Mouse (Mus musculus) CH12.LX (cell line): Measurements from ENCODE around the gene Esr1. TPM values are rescaled to one million over a fixed set of nuclear protein-coding genes. Genes with fewer than 3 reads are reported as not detected.

Experiments
- DNase-seq: peaks from one replicate; pipeline ENCODE4 v3.0.0-alpha.2; 2013; ENCODE audit errors: extremely low read depth
- H3K27ac ChIP-seq: 2 replicates; pipeline ENCODE4 v1.5.1; 2012; ENCODE audit warnings: low read depth, mild to moderate bottlenecking, control low read depth, moderate library complexity; ENCODE audit not compliant: insufficient read depth
- H3K27me3 ChIP-seq: replicated peaks from 2 replicates; pipeline ENCODE3; 2012; ENCODE audit warnings: inconsistent platforms
- H3K36me3 ChIP-seq, 2 experiments: replicated peaks in 1 of 2; 2 replicates each; pipeline versions ENCODE3 to v1.6.1; 2012; ENCODE audit warnings: inconsistent platforms in 1 of 2, low read length in 1 of 2, mild to moderate bottlenecking in 1 of 2, mixed read lengths in 1 of 2, moderate library complexity in 1 of 2; ENCODE audit not compliant: control insufficient read depth in 1 of 2, insufficient read depth in 1 of 2
- H3K4me1 ChIP-seq, 2 experiments: 2 replicates each; pipeline ENCODE4 v1.6.1; 2012; ENCODE audit warnings: inconsistent platforms in 1 of 2, moderate library complexity in 1 of 2; ENCODE audit not compliant: insufficient read depth in 2 of 2, control insufficient read depth in 1 of 2
- H3K4me2 ChIP-seq: 2 replicates; pipeline ENCODE4 v1.6.1; 2012; ENCODE audit warnings: low read depth, mild to moderate bottlenecking, control low read depth; ENCODE audit not compliant: poor library complexity, insufficient read depth, severe bottlenecking
- H3K4me3 ChIP-seq, 3 experiments: fragments of 150-350 bp in 1 of 3; sonication (generic) in 1 of 3; replicated peaks in 1 of 3; 2 replicates each; pipeline versions ENCODE3 to v1.5.1; 2011 to 2012; ENCODE audit warnings: low read depth in 2 of 3, low read length in 2 of 3, mild to moderate bottlenecking in 2 of 3, moderate library complexity in 2 of 3, control low read depth in 1 of 3, improper control_type of control experiment in 1 of 3, inconsistent platforms in 1 of 3, mixed read lengths in 1 of 3; ENCODE audit not compliant: poor library complexity in 1 of 3
- H3K79me2 ChIP-seq: replicated peaks from 2 replicates; pipeline ENCODE4 v1.6.1; 2012; ENCODE audit warnings: mild to moderate bottlenecking, moderate library complexity; ENCODE audit not compliant: control insufficient read depth, poor library complexity, insufficient read depth, severe bottlenecking; ENCODE audit errors: extremely low read depth
- H3K9ac ChIP-seq: 2 replicates; pipeline ENCODE4 v1.6.1; 2012; ENCODE audit warnings: low read depth, mild to moderate bottlenecking, control low read depth, moderate library complexity; ENCODE audit not compliant: insufficient read depth
- H3K9me3 ChIP-seq: replicated peaks from 2 replicates; pipeline ENCODE3; 2012; ENCODE audit warnings: low read length, inconsistent platforms, mixed read lengths
- BHLHE40 ChIP-seq: IDR thresholded peaks from 2 replicates; pipeline ENCODE4 v1.6.1; 2011; ENCODE audit warnings: mild to moderate bottlenecking, low read depth, low read length, improper control_type of control experiment
- CHD1 ChIP-seq: IDR thresholded peaks from 2 replicates; pipeline ENCODE4 v1.6.1; 2012; ENCODE audit warnings: low read depth, low read length, improper control_type of control experiment, inconsistent platforms
- ELF1 ChIP-seq: IDR thresholded peaks from 2 replicates; pipeline ENCODE4 v1.6.1; 2014; ENCODE audit warnings: low read depth, mild to moderate bottlenecking, inconsistent platforms, low read length, improper control_type of control experiment
- EP300 ChIP-seq: IDR thresholded peaks from 2 replicates; pipeline ENCODE4 v1.6.1; 2011; ENCODE audit warnings: low read length, improper control_type of control experiment
- ETS1 ChIP-seq: conservative IDR thresholded peaks from 2 replicates; pipeline ENCODE4 v1.6.1; 2012; ENCODE audit warnings: low read depth, mild to moderate bottlenecking, inconsistent platforms, low read length, improper control_type of control experiment, moderate library complexity
- HCFC1 ChIP-seq: IDR thresholded peaks from 2 replicates; pipeline ENCODE4 v1.6.1; 2012; ENCODE audit warnings: low read depth, mild to moderate bottlenecking, inconsistent platforms, low read length, improper control_type of control experiment
- JUN ChIP-seq: IDR thresholded peaks from 2 replicates; pipeline ENCODE4 v1.6.1; 2011; ENCODE audit warnings: low read depth, mild to moderate bottlenecking, low read length, improper control_type of control experiment, moderate library complexity; ENCODE audit not compliant: insufficient read depth
- JUND ChIP-seq: conservative IDR thresholded peaks from 2 replicates; pipeline ENCODE4 v1.6.1; 2011; ENCODE audit warnings: low read depth, low read length, improper control_type of control experiment
- MAFK ChIP-seq: IDR thresholded peaks from 2 replicates; pipeline ENCODE4 v1.6.1; 2011; ENCODE audit warnings: low read length, improper control_type of control experiment; ENCODE audit not compliant: insufficient replicate concordance
- MAX ChIP-seq: IDR thresholded peaks from 2 replicates; pipeline ENCODE4 v1.6.1; 2011; ENCODE audit warnings: low read length, improper control_type of control experiment
- MAZ ChIP-seq: IDR thresholded peaks from 2 replicates; pipeline ENCODE4 v1.6.1; 2012; ENCODE audit warnings: low read depth, mild to moderate bottlenecking, inconsistent platforms, low read length, improper control_type of control experiment, moderate library complexity
- MXI1 ChIP-seq: IDR thresholded peaks from 2 replicates; pipeline ENCODE4 v1.6.1; 2011; ENCODE audit warnings: mild to moderate bottlenecking, low read depth, low read length, improper control_type of control experiment
- NELFE ChIP-seq: IDR thresholded peaks from 2 replicates; pipeline ENCODE4 v1.6.1; 2011; ENCODE audit warnings: low read depth, low read length, improper control_type of control experiment
- NRF1 ChIP-seq: IDR thresholded peaks from 2 replicates; pipeline ENCODE4 v1.6.1; 2014; ENCODE audit warnings: low read depth, mild to moderate bottlenecking, inconsistent platforms, low read length, improper control_type of control experiment, moderate library complexity
- POLR2AphosphoS2 ChIP-seq: IDR thresholded peaks from 2 replicates; pipeline ENCODE4 v1.6.1; 2011; ENCODE audit warnings: low read depth, low read length, improper control_type of control experiment
- SIN3A ChIP-seq: IDR thresholded peaks from 2 replicates; pipeline ENCODE4 v1.6.1; 2012; ENCODE audit warnings: low read length, improper control_type of control experiment, inconsistent platforms
- UBTF ChIP-seq: IDR thresholded peaks from 2 replicates; pipeline ENCODE4 v1.6.1; 2012; ENCODE audit warnings: low read depth, mild to moderate bottlenecking, inconsistent platforms, low read length, improper control_type of control experiment, moderate library complexity
- ZC3H11A ChIP-seq: IDR thresholded peaks from 2 replicates; pipeline ENCODE4 v1.6.1; 2012; ENCODE audit warnings: low read depth, mild to moderate bottlenecking, inconsistent platforms, low read length, improper control_type of control experiment
- ZNF384 ChIP-seq: IDR thresholded peaks from 2 replicates; pipeline ENCODE4 v1.6.1; 2012; ENCODE audit warnings: low read depth, low read length, improper control_type of control experiment, inconsistent platforms
- dilution Hi-C: fragments of 300-500 bp; cut with MboI; formaldehyde crosslinking; loops from 2 replicates; pipeline ENCODE4 v1.14.3; 2020; ENCODE audit warnings: low sequenced_read_pairs; ENCODE audit not compliant: extremely low pct_unique_long_range_greater_than_20kb, extremely low pct_ligation_motif_present
- in situ Hi-C: fragments of 300-500 bp; cut with MboI; formaldehyde crosslinking; loops from 3 replicates; pipeline ENCODE4 v1.14.3; 2019; ENCODE audit warnings: low sequenced_read_pairs, low pct_ligation_motif_present, low pct_unique_long_range_greater_than_20kb, mixed read lengths
- polyA plus RNA-seq: library from polyadenylated mRNA; unstranded; fragments of >175 nt; gene quantifications from 2 replicates; pipeline ENCODE4 v1.2.1, GENCODE M21; 2012; ENCODE audit warnings: low read depth; ENCODE audit not compliant: insufficient read length
- total RNA-seq, 2 experiments: library from RNA; depleted of rRNA; stranded (reverse); fragments of 300-350 nt in 1 of 2; fragments of >200 nt in 1 of 2; gene quantifications; 2 replicates each; pipeline ENCODE4 v1.2.3; 2012 to 2014

The Esr1 gene
- total and polyA plus RNA-seq, 3 experiments, result 0.63 to 1.0 (median 0.64) TPM

DNA sequence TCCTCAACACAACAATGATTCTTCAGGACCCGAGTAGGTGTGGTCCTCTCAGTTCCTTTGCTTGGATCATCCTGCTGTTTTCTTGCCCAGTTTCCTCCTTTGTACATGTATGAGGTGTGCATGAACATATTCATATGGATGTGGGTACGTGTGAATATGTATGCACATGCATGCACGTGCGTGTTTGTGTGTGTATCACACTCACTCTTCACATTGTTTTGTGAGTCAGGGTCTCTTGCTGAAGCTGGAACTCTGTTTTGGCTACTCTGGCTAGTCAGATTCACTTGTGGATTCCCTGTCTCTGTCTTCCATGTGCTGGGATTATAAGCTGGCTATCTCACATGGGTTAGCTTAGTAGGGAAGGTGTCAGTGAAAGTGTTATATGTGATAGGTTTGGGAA, 141.6 kb downstream of the Esr1 start:
- no peak overlapping the region for H3K9ac ChIP-seq
- no peak overlapping the region for H3K27ac ChIP-seq
- no peaks in the 10 kb centered on the region for H3K4me1 ChIP-seq
- in situ Hi-C loops, result no loop called here
- no peak overlapping the region for H3K4me2 ChIP-seq
- TF ChIP-seq ETS1 (no peak), MAX (no peak), NRF1 (no peak), UBTF (no peak), MAFK (no peak)
- H3K36me3 ChIP-seq, result no peaks in the 10 kb centered on the region
- H3K79me2 ChIP-seq, result no peaks in the 10 kb centered on the region
- no peak overlapping the region for H3K4me3 ChIP-seq
- dilution Hi-C loops, result no loop called here
- no peaks in the 10 kb centered on the region for H3K9me3 ChIP-seq
- DNase-seq, result no peak
- H3K27me3 ChIP-seq, result no peaks in the 10 kb centered on the region

DNA sequence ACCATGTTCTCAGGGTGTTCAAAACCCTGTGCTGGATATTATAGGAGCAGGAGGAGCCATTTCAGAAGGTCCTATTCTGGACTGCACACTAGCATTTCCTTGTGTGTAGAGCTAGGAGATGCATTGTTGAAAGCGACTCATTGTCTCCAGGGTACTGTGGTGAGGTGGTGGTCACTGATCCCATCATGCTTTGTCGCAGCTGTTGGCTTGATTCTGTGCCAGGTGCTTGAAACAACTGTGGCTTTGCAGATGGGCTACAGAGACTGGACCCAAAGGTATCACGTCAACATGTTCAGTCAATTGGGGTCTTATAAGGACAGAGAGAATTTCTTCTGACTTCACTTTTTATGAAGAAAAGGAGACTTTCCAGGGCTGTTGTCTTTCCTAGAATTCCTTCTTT, 164.1 kb downstream of the Esr1 start:
- TF ChIP-seq MAZ (no peak), CHD1 (no peak), MAX (no peak), POLR2AphosphoS2 (no peak), JUND (no peak), ZNF384 (no peak), SIN3A (no peak), ELF1 (no peak), MXI1 (no peak)
- TF ChIP-seq, all 38 proteins: peak for 0
- in situ Hi-C loops, result no loop called here
- Histone ChIP-seq H3K36me3 (no peaks in the 10 kb centered on the region), H3K9ac (no peak overlapping the region), H3K9me3 (no peaks in the 10 kb centered on the region), H3K4me2 (no peak overlapping the region), H3K27ac (no peak overlapping the region), H3K79me2 (no peaks in the 10 kb centered on the region), H3K4me3 (no peak overlapping the region), H3K4me1 (peaks cover 0 to 4% of the 10 kb centered on the region in 2 experiments; a peak in 1 of 4 replicates), H3K27me3 (no peaks in the 10 kb centered on the region)
- dilution Hi-C loops, result no loop called here
- peak; percentile 12 for DNase-seq

DNA sequence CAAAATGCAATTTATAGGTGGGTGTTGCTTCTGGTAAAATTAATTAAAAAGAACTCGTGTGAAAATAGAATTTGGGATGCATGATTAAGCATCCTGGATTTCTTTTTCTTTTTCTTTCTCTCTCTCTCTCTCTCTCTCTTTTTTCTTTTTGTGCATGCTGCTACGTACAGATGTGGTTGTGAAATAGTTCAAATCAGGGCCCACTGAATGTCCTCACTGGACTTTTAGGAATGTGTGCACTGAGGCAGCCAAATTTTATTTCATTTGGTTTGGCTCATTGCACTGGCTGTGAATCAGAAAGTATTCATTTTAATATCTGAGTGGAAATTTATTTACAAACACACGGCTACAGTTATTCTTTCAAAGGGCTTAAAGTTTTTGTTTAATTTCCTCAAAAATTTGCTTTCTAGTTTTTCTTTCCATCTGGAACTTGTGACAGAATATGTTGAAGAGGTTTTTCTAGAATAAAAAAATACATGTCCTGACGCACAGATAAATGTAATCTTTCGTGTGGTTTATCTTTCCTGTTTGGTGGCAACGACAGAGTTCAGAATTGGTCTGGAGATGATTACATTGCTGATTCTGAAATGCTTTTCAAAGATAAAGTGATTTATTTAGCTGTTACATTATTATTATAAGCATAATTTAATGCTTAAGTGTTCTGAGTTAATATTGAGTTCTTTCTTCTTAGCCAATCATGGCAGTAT, 164.8 kb downstream of the Esr1 start:
- Histone ChIP-seq H3K4me3 (no peak overlapping the region), H3K27ac (no peak overlapping the region), H3K79me2 (no peaks in the 10 kb centered on the region), H3K36me3 (no peaks in the 10 kb centered on the region), H3K9ac (no peak overlapping the region), H3K4me1 (peaks cover 0 to 4% of the 10 kb centered on the region in 2 experiments; a peak in 1 of 4 replicates), H3K9me3 (no peaks in the 10 kb centered on the region), H3K27me3 (no peaks in the 10 kb centered on the region), H3K4me2 (no peak overlapping the region)
- no peak for TF ChIP-seq NRF1
- TF ChIP-seq BHLHE40, result no peak
- no peak for TF ChIP-seq NELFE
- TF ChIP-seq UBTF, result no peak
- TF ChIP-seq EP300, result no peak
- TF ChIP-seq JUN, result no peak
- no peak for TF ChIP-seq HCFC1
- TF ChIP-seq ZC3H11A, result no peak
- DNase-seq, result no peak
- dilution Hi-C loops, result no loop called here
- in situ Hi-C loops, result no loop called here
